Mouse (Mus musculus) CD4-positive, CD25-positive, alpha-beta regulatory T cell (primary cell): Measurements from ENCODE around the gene 9230113P08Rik. TPM values are rescaled to one million over a fixed set of nuclear protein-coding genes. Genes with fewer than 3 reads are reported as not detected.

Source experiments
- polyA plus RNA-seq: library from polyadenylated mRNA; unstranded; fragments of 100-300 nt; shearing (Covaris generic); gene quantifications from one replicate; pipeline ENCODE4 v1.2.1, GENCODE M21; 2017

Gene 9230113P08Rik
- not detected for polyA plus RNA-seq

GRCm38 (mm10) chr9:35908123-35908522 is at the start of gene 9230113P08Rik:
Gene 9230113P08Rik, plus strand, starts transcription at chr9:35908423.

Other genes with a start within 250 kb of the 9230113P08Rik start
- not detected for gene Pate1, start 221.0 kb upstream of the 9230113P08Rik start, polyA plus RNA-seq
- gene Gm17677, start 167.4 kb upstream of the 9230113P08Rik start, polyA plus RNA-seq, result not detected
- not detected for gene Gm17727, start 130.3 kb upstream of the 9230113P08Rik start, polyA plus RNA-seq
- gene Gm27235, start 118.3 kb upstream of the 9230113P08Rik start, polyA plus RNA-seq, result not detected
- gene D730048I06Rik, start 118.3 kb upstream of the 9230113P08Rik start, polyA plus RNA-seq, result not detected
- gene 9230110F15Rik, start 64.3 kb upstream of the 9230113P08Rik start, polyA plus RNA-seq, result not detected
- not detected for gene Gm5916, start 220.4 kb downstream of the 9230113P08Rik start, polyA plus RNA-seq